Mouse (Mus musculus): ENCODE measurements around the gene Srpk2.

DNA sequence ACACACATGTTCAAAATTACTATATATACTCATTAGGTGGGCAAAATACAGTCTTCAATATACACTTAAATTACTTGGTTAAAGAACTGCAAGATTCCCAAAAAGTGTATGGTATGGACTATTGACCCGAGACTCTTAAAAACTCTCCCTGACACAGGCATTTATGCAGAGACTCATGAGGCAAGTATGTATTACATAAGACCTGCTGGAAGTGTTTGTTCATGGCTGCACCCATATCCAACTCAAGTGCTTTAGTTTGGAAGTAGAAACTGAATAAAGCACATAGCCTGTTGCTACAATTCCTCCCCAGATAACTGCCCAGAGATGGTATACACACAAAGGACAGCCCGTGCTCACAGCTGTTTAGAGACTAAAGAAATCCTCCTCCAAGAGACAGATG is 123.2 kb downstream of the Srpk2 start:
- TF ChIP-seq CTCF (IDR thresholded peaks at IDR 0.05; ENCODE audit: control insufficient read depth, insufficient read depth, low read length) (no peak), POLR2A (IDR thresholded peaks at IDR 0.05; ENCODE audit: borderline replicate concordance, control insufficient read depth, low read depth, low read length) (no peak)
